Mouse (Mus musculus) hindbrain, embryonic 14.5 days (tissue): ENCODE data around the gene Slc4a1. TPM values are rescaled to one million over a fixed set of nuclear protein-coding genes. Genes with fewer than 3 reads are reported as not detected.
"Not testable (repeated sequence)": the region's sequence is repeated elsewhere in the genome, so short reads cannot be mapped to it uniquely, and the experiment has no call there.

Source experiments
- ATAC-seq: fragments of 200-750 bp; cut with Nextera tagmentation; 2 replicates; pipeline ENCODE4 v1.8.0; 2017; ENCODE audit warnings: moderate number of reproducible peaks, mild to moderate bottlenecking, moderate TSS enrichment, moderate library complexity; ENCODE audit not compliant: low FRiP score
- DNase-seq: peaks from one replicate; pipeline ENCODE4 v3.0.0-alpha.2; 2015; ENCODE audit warnings: low spot score
- H3K27ac ChIP-seq: fragments of 300-500 bp; sonication (generic); 2 replicates; pipeline ENCODE4 v1.5.1; 2014; ENCODE audit warnings: mild to moderate bottlenecking, moderate library complexity
- H3K27me3 ChIP-seq: fragments of 300-500 bp; sonication (generic); 2 replicates; pipeline ENCODE4 v1.6.1; 2014; ENCODE audit warnings: mild to moderate bottlenecking, low read length, mixed read lengths; ENCODE audit not compliant: control insufficient read depth, insufficient read depth
- H3K36me3 ChIP-seq: fragments of 300-500 bp; sonication (generic); replicated peaks from 2 replicates; pipeline ENCODE4 v1.6.1; 2014; ENCODE audit not compliant: control insufficient read depth, insufficient read depth
- H3K4me1 ChIP-seq: fragments of 300-500 bp; sonication (generic); replicated peaks from 2 replicates; pipeline ENCODE4 v1.6.1; 2014; ENCODE audit warnings: antibody characterized with exemption, low read length, mixed read lengths; ENCODE audit not compliant: control insufficient read depth, insufficient read depth
- H3K4me2 ChIP-seq: fragments of 300-500 bp; sonication (generic); replicated peaks from 2 replicates; pipeline ENCODE4 v1.6.1; 2014; ENCODE audit warnings: mild to moderate bottlenecking, moderate library complexity
- H3K4me3 ChIP-seq: fragments of 300-500 bp; sonication (generic); replicated peaks from 2 replicates; pipeline ENCODE4 v1.5.1; 2014; ENCODE audit warnings: mild to moderate bottlenecking, low read length
- H3K9ac ChIP-seq: fragments of 300-500 bp; sonication (generic); 2 replicates; pipeline ENCODE4 v1.6.1; 2014
- H3K9me3 ChIP-seq: fragments of 300-500 bp; sonication (generic); 2 replicates; pipeline ENCODE4 v1.6.1; 2016; ENCODE audit warnings: low read length; ENCODE audit not compliant: control insufficient read depth
- WGBS: fragments of 180-500 bp; shearing (Covaris S2); extraction: QIAGEN DNeasy Blood & Tissue Kit; methylation state at CpG from one replicate; pipeline ENCODE4 v1.1.7; 2014; 5-methylcytosine and 5-hydroxymethylcytosine counted together
- polyA plus RNA-seq: library from polyadenylated mRNA; unstranded; fragments of >200 nt; fragmentation: Nextera tagmentation; extraction: Ambion mirVana; gene quantifications from 2 replicates; pipeline ENCODE4 v1.2.1, GENCODE M21; 2014

Slc4a1 gene
- polyA plus RNA-seq, 1 experiment from 2014 or later, result 1.6 TPM

- H3K27me3 ChIP-seq, result no peaks in the 10 kb centered on the region
- peaks cover 40% of the 10 kb centered on the region for H3K4me1 ChIP-seq
These were observed 27.2 kb upstream of the Slc4a1 start, which contains the start of gene Rundc3a for GRCm38 (mm10) chr11:102393238-102393634. Gene Rundc3a (plus strand): TSS chr11:102393403.

GRCm38 (mm10) chr11:102392441-102393237, 26.6 kb upstream of the Slc4a1 start:
- peak overlapping the region; percentile 96 for H3K9ac ChIP-seq
- H3K27ac ChIP-seq, result peak overlapping the region; percentile 98
- ATAC-seq, result peak; percentile 55
- peaks cover 38% of the 10 kb centered on the region for H3K4me1 ChIP-seq
- H3K9me3 ChIP-seq, result no peaks in the 10 kb centered on the region
- H3K4me2 ChIP-seq, result peak overlapping the region; percentile 89
- H3K4me3 ChIP-seq, result peak overlapping the region; percentile 84
- no peaks in the 10 kb centered on the region for H3K27me3 ChIP-seq
- DNase-seq, result peak; percentile 32
- H3K36me3 ChIP-seq, result no peaks in the 10 kb centered on the region
- WGBS, result 23% methylated on average over 15 of the region's 15 CpGs

More at GRCm38 (mm10) chr11:102393238-102393634, 27.2 kb upstream of the Slc4a1 start, which contains the start of gene Rundc3a:
- H3K9ac ChIP-seq, result peak within 1 kb of the TSS; percentile 96
- under 1% methylated on average over 34 of the region's 34 CpGs for WGBS
- DNase-seq (peak; percentile 97), ATAC-seq (peak; percentile 91)
- H3K4me3 ChIP-seq, result peak within 1 kb of the TSS; percentile 84
- H3K36me3 ChIP-seq, result peaks cover 4% of the 10 kb centered on the region
- no peaks in the 10 kb centered on the region for H3K9me3 ChIP-seq
- peak within 1 kb of the TSS; percentile 98 for H3K27ac ChIP-seq
- H3K4me2 ChIP-seq, result peak within 1 kb of the TSS; percentile 89

- H3K9me3 ChIP-seq, H3K27ac ChIP-seq, H3K4me2 ChIP-seq, H3K27me3 ChIP-seq, ATAC-seq, H3K4me1 ChIP-seq, H3K9ac ChIP-seq, DNase-seq, H3K36me3 ChIP-seq, H3K4me3 ChIP-seq: not testable (repeated sequence)
- 90% methylated on average over 4 of the region's 5 CpGs for WGBS
These were observed 23.4 kb upstream of the Slc4a1 start for GRCm38 (mm10) chr11:102389436-102389835.

- Histone ChIP-seq H3K27me3 (no peaks in the 10 kb centered on the region), H3K4me1 (no peaks in the 10 kb centered on the region), H3K36me3 (no peaks in the 10 kb centered on the region), H3K9ac (no peak overlapping the region), H3K27ac (no peak overlapping the region), H3K9me3 (no peaks in the 10 kb centered on the region), H3K4me3 (no peak overlapping the region), H3K4me2 (no peak overlapping the region)
- DNase-seq, result no peak
- no peak for ATAC-seq
- 65% methylated on average over 5 of the region's 5 CpGs for WGBS
These were observed 20.1 kb upstream of the Slc4a1 start for GRCm38 (mm10) chr11:102386121-102386520.

GRCm38 (mm10) chr11:102385075-102385474, 19.1 kb upstream of the Slc4a1 start:
- H3K4me1 ChIP-seq, result no peaks in the 10 kb centered on the region
- no peak overlapping the region for H3K4me2 ChIP-seq
- ATAC-seq (no peak), DNase-seq (no peak)
- 57% methylated on average over 4 of the region's 4 CpGs for WGBS
- H3K4me3 ChIP-seq, result no peak overlapping the region
- H3K27ac ChIP-seq, result no peak overlapping the region
- no peaks in the 10 kb centered on the region for H3K36me3 ChIP-seq
- H3K9ac ChIP-seq, result no peak overlapping the region
- H3K9me3 ChIP-seq, result no peaks in the 10 kb centered on the region
- H3K27me3 ChIP-seq, result no peaks in the 10 kb centered on the region

GRCm38 (mm10) chr11:102384418-102384817, 18.4 kb upstream of the Slc4a1 start:
- no peak overlapping the region for H3K4me3 ChIP-seq
- no peaks in the 10 kb centered on the region for H3K4me1 ChIP-seq
- 84% methylated on average over 2 of the region's 2 CpGs for WGBS
- H3K27me3 ChIP-seq, result no peaks in the 10 kb centered on the region
- ATAC-seq (no peak), DNase-seq (no peak)
- no peak overlapping the region for H3K9ac ChIP-seq
- H3K36me3 ChIP-seq, result no peaks in the 10 kb centered on the region
- no peaks in the 10 kb centered on the region for H3K9me3 ChIP-seq
- no peak overlapping the region for H3K27ac ChIP-seq
- no peak overlapping the region for H3K4me2 ChIP-seq

- no peak overlapping the region for H3K4me2 ChIP-seq
These were observed 17.5 kb upstream of the Slc4a1 start for GRCm38 (mm10) chr11:102383365-102384136.

GRCm38 (mm10) chr11:102382794-102383193, 16.8 kb upstream of the Slc4a1 start:
- Histone ChIP-seq H3K27me3 (no peaks in the 10 kb centered on the region), H3K36me3 (no peaks in the 10 kb centered on the region), H3K9ac (no peak overlapping the region), H3K9me3 (no peaks in the 10 kb centered on the region), H3K4me2 (no peak overlapping the region), H3K27ac (no peak overlapping the region), H3K4me1 (no peaks in the 10 kb centered on the region), H3K4me3 (no peak overlapping the region)
- ATAC-seq (no peak), DNase-seq (no peak)
- WGBS, result 92% methylated on average over 3 of the region's 3 CpGs

More at GRCm38 (mm10) chr11:102383365-102384136, 17.5 kb upstream of the Slc4a1 start:
- ATAC-seq, result no peak
- Histone ChIP-seq H3K4me1 (no peaks in the 10 kb centered on the region), H3K9me3 (no peaks in the 10 kb centered on the region), H3K27ac (no peak overlapping the region), H3K4me3 (no peak overlapping the region), H3K9ac (no peak overlapping the region), H3K27me3 (no peaks in the 10 kb centered on the region), H3K36me3 (no peaks in the 10 kb centered on the region)
- DNase-seq, result no peak
- 90% methylated on average over 1 of the region's 1 CpGs for WGBS

GRCm38 (mm10) chr11:102381341-102382100, 15.5 kb upstream of the Slc4a1 start:
- H3K4me2 ChIP-seq, result no peak overlapping the region
- no peak overlapping the region for H3K27ac ChIP-seq
- H3K27me3 ChIP-seq, result no peaks in the 10 kb centered on the region
- no peak for DNase-seq
- H3K4me1 ChIP-seq, result no peaks in the 10 kb centered on the region
- no peak overlapping the region for H3K4me3 ChIP-seq
- H3K9ac ChIP-seq, result no peak overlapping the region
- no peaks in the 10 kb centered on the region for H3K36me3 ChIP-seq
- 32% methylated on average over 4 of the region's 4 CpGs for WGBS
- no peak for ATAC-seq
- no peaks in the 10 kb centered on the region for H3K9me3 ChIP-seq
